Mouse (Mus musculus) G1E (cell line): Measurements from ENCODE around the gene Pappa.

Experiments
- CTCF ChIP-seq: IDR thresholded peaks from 2 replicates; pipeline ENCODE4 v1.5.1; 2012; ENCODE audit warnings: low read depth, low read length, inconsistent platforms, mixed read lengths
- GATA1 ChIP-seq: IDR thresholded peaks from 2 replicates; pipeline ENCODE4 v1.6.1; 2012; ENCODE audit warnings: borderline replicate concordance, low read length, inconsistent platforms, mixed read lengths
- GATA2 ChIP-seq: IDR thresholded peaks from 2 replicates; pipeline ENCODE4 v1.6.1; 2012; ENCODE audit warnings: low read depth, low read length, inconsistent platforms, borderline replicate concordance
- POLR2AphosphoS5 ChIP-seq: IDR thresholded peaks from 2 replicates; pipeline ENCODE4 v1.6.1; 2012; ENCODE audit warnings: low read depth, low read length, inconsistent platforms; ENCODE audit not compliant: insufficient replicate concordance

DNA sequence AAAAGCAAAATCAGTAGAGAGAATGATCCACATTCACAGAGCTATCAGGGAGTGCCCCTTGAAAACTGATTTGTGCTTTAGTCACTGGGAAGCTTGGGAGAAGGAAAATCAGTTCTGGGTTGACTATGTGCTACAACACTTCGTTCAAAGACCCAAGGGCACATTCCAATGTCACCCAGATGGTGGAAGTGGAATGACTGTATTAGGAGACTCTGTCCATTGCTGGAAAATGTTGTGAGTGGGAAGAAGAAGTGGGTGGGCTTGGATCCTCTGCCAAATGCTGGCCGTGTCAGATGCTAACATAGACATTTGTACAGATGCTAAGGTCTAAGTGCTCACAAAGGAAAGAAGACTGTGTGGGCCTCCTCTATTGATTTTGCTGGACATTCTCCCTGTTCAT, 29.6 kb downstream of the Pappa start:
- TF ChIP-seq CTCF, result no peak
- TF ChIP-seq GATA2, result no peak
- TF ChIP-seq GATA1, result no peak
- no peak for TF ChIP-seq POLR2AphosphoS5
